Mouse (Mus musculus) frontal cortex, postnatal 10 days (tissue): Measurements from ENCODE around the gene Nwd1.

Experiments
- DNase-seq, 2 experiments: peaks; one replicate each; pipeline ENCODE4 v3.0.0; 2022; ENCODE audit warnings: low spot score in 2 of 2, mixed read lengths in 1 of 2

Nwd1 gene

GRCm38 (mm10) chr8:72761322-72762051 lies 115.0 kb downstream of the Nwd1 start, which contains the start of gene F2rl3:
Gene F2rl3, plus strand, starts transcription at chr8:72761880.
- DNase-seq, result peak in 1 of 2 experiments; percentile 6

DNA sequence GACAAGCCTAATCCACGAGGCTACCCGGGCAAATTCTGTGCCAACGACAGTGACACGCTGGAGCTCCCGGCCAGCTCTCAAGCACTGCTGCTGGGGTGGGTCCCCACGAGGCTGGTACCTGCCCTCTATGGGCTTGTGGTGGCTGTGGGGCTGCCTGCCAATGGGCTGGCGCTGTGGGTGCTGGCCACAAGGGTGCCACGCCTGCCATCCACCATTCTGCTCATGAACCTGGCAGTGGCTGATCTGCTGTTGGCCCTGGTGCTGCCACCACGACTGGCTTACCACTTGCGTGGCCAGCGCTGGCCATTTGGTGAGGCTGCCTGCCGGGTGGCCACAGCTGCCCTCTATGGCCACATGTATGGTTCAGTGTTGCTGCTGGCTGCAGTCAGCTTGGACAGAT lies 115.8 kb downstream of the Nwd1 start:
- DNase-seq, result peak in 1 of 2 experiments; percentile 4

GRCm38 (mm10) chr8:72765696-72766095 lies 119.2 kb downstream of the Nwd1 start:
- DNase-seq, result no peak

GRCm38 (mm10) chr8:72766777-72767176 lies 120.3 kb downstream of the Nwd1 start:
- no peak for DNase-seq
